Mouse (Mus musculus) midbrain, embryonic 11.5 days (tissue): Measurements from ENCODE around the gene Gtpbp8. TPM values are rescaled to one million over a fixed set of nuclear protein-coding genes. Genes with fewer than 3 reads are reported as not detected.

ENCODE experiments used
- ATAC-seq: fragments of 200-750 bp; cut with Nextera tagmentation; 2 replicates; pipeline ENCODE4 v1.8.0; 2017; ENCODE audit warnings: moderate TSS enrichment, moderate library complexity; ENCODE audit not compliant: low FRiP score
- DNase-seq: peaks from one replicate; pipeline ENCODE4 v3.0.0; 2015; ENCODE audit warnings: low spot score; ENCODE audit errors: missing footprints
- H3K27ac ChIP-seq: fragments of 300-500 bp; sonication (generic); 2 replicates; pipeline ENCODE4 v1.5.1; 2014; ENCODE audit warnings: low read depth, low read length
- H3K27me3 ChIP-seq: fragments of 300-500 bp; sonication (generic); 2 replicates; pipeline ENCODE4 v1.6.1; 2014; ENCODE audit warnings: mild to moderate bottlenecking, low read length, moderate library complexity, mixed read lengths; ENCODE audit not compliant: control insufficient read depth, insufficient read depth
- H3K36me3 ChIP-seq: fragments of 300-500 bp; sonication (generic); 2 replicates; pipeline ENCODE4 v1.6.1; 2014; ENCODE audit warnings: mild to moderate bottlenecking, low read length, moderate library complexity, mixed read lengths; ENCODE audit not compliant: control insufficient read depth, insufficient read depth
- H3K4me1 ChIP-seq: fragments of 300-500 bp; sonication (generic); 2 replicates; pipeline ENCODE4 v1.6.1; 2014; ENCODE audit warnings: low read length; ENCODE audit not compliant: control insufficient read depth, insufficient read depth
- H3K4me2 ChIP-seq: fragments of 300-500 bp; sonication (generic); 2 replicates; pipeline ENCODE4 v1.6.1; 2014; ENCODE audit warnings: mild to moderate bottlenecking, moderate library complexity
- H3K4me3 ChIP-seq: fragments of 300-500 bp; sonication (generic); 2 replicates; pipeline ENCODE4 v1.5.1; 2014; ENCODE audit warnings: low read depth, low read length
- H3K9ac ChIP-seq: fragments of 300-500 bp; sonication (generic); 2 replicates; pipeline ENCODE4 v1.6.1; 2014; ENCODE audit warnings: low read length
- H3K9me3 ChIP-seq: fragments of 300-500 bp; sonication (generic); 2 replicates; pipeline ENCODE4 v1.6.1; 2016; ENCODE audit warnings: low read length; ENCODE audit not compliant: control insufficient read depth
- WGBS: fragments of 180-500 bp; shearing (Covaris S2); extraction: QIAGEN DNeasy Blood & Tissue Kit; methylation state at CpG from one replicate; pipeline ENCODE4 v1.1.7; 2014; 5-methylcytosine and 5-hydroxymethylcytosine counted together
- polyA plus RNA-seq: library from polyadenylated mRNA; unstranded; fragments of >200 nt; fragmentation: Nextera tagmentation; extraction: Ambion mirVana; gene quantifications from 2 replicates; pipeline ENCODE4 v1.2.1, GENCODE M21; 2014

The Gtpbp8 gene
- polyA plus RNA-seq, 1 experiment from 2014 or later = 37.8 TPM

DNA sequence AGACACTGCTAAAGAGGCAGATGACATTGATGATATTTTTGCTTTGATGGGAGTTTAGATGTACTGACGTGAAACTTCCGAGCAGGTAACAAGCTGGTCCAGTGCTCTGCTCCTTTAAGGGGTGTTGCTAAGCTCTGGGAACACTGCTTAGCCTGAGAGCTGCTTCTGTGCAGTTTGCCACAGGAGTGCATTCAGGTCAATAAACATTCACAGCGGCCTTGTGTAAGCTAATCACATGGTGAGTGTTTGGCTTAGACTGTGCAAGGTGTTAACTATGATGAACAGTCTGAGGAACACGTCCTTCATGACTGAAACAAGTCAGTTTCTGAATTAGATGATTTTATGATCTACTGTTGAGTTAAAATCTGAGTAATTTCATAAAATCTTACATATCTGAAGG lies 10.0 kb downstream of the Gtpbp8 start:
- Histone ChIP-seq H3K4me1 (no peaks in the 10 kb centered on the region), H3K36me3 (peaks cover 25% of the 10 kb centered on the region), H3K4me2 (no peak overlapping the region), H3K9ac (no peak overlapping the region), H3K9me3 (no peaks in the 10 kb centered on the region), H3K27ac (no peak overlapping the region), H3K27me3 (no peaks in the 10 kb centered on the region), H3K4me3 (no peak overlapping the region)
- WGBS = 87% methylated on average over 4 of the region's 4 CpGs
- ATAC-seq = no peak
- DNase-seq = no peak

DNA sequence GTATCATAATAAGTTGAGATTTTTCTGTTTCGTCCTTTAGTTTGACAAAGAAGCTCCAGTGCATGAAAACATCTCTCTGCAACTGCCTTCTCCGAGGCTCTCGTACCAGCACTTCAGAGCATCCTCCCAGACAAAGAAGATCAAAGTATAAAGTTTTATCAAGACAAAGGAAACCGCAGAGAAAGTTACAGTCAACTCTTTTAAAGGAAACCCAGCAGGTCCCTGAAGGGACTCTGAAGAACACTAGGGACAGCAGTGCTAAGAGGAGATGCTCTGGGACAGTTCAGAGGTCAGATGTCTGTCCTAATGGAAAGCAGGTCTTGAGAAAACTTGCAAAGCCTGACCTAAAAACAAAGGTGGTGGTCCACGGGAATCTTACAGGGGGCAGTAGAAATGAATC lies 10.5 kb downstream of the Gtpbp8 start:
- no peak overlapping the region for H3K4me3 ChIP-seq
- no peak overlapping the region for H3K9ac ChIP-seq
- H3K27ac ChIP-seq = no peak overlapping the region
- H3K27me3 ChIP-seq = no peaks in the 10 kb centered on the region
- ATAC-seq (no peak), DNase-seq (no peak)
- H3K4me2 ChIP-seq = no peak overlapping the region
- 90% methylated on average over 5 of the region's 5 CpGs for WGBS
- peaks cover 25% of the 10 kb centered on the region for H3K36me3 ChIP-seq
- no peaks in the 10 kb centered on the region for H3K9me3 ChIP-seq
- H3K4me1 ChIP-seq = no peaks in the 10 kb centered on the region

DNA sequence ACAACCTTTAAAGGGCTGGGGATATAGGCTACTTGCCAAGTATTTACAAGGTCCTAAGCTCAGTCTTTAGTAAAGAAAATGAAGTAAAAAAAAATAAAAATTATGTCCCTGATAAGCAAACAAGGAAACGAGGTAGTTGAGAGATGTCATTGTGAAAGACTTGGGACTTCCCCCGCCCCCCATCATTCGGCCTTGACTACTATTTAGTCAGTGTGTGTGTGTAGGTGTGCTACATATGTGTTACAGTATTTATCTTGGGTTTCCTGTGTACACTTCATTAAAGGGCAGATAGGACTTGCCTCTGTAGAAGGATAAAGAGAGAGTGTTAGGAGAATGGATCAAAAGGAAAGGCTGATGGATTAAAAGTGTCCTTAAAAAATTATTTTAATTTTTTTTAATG lies 12.1 kb downstream of the Gtpbp8 start:
- no peaks in the 10 kb centered on the region for H3K27me3 ChIP-seq
- H3K9me3 ChIP-seq = no peaks in the 10 kb centered on the region
- ATAC-seq (no peak), DNase-seq (no peak)
- 93% methylated on average over 3 of the region's 3 CpGs for WGBS
- H3K4me2 ChIP-seq = no peak overlapping the region
- H3K27ac ChIP-seq = no peak overlapping the region
- no peak overlapping the region for H3K9ac ChIP-seq
- no peaks in the 10 kb centered on the region for H3K4me1 ChIP-seq
- peaks cover 28% of the 10 kb centered on the region for H3K36me3 ChIP-seq
- H3K4me3 ChIP-seq = no peak overlapping the region

DNA sequence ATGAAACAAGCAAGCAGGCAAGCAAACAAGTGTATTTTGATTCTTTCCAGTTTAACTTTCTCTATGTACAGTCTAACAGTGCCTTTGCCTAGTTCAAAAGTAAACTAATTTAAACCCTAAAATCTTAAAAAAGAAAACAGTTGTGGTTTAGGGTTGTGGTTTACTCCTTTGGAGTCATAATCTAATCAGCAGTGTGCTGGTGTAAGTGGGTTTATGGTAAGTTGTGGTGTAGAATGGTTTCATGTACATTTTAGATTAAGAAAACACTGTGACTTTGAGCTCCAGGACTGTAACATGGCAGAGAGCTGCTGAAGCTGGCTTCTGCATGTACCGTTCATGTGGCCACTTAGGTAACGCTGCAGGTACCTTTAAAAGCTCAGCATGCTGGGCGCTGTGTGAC lies 18.6 kb downstream of the Gtpbp8 start:
- no peak overlapping the region for H3K27ac ChIP-seq
- no peaks in the 10 kb centered on the region for H3K27me3 ChIP-seq
- ATAC-seq (no peak), DNase-seq (no peak)
- WGBS = 95% methylated on average over 3 of the region's 3 CpGs
- no peak overlapping the region for H3K9ac ChIP-seq
- no peak overlapping the region for H3K4me2 ChIP-seq
- H3K4me1 ChIP-seq = peaks cover 5% of the 10 kb centered on the region; the same call in 1 of the 2 replicates
- no peaks in the 10 kb centered on the region for H3K9me3 ChIP-seq
- peaks cover 7% of the 10 kb centered on the region; the same call in 1 of the 2 replicates for H3K36me3 ChIP-seq
- H3K4me3 ChIP-seq = no peak overlapping the region

DNA sequence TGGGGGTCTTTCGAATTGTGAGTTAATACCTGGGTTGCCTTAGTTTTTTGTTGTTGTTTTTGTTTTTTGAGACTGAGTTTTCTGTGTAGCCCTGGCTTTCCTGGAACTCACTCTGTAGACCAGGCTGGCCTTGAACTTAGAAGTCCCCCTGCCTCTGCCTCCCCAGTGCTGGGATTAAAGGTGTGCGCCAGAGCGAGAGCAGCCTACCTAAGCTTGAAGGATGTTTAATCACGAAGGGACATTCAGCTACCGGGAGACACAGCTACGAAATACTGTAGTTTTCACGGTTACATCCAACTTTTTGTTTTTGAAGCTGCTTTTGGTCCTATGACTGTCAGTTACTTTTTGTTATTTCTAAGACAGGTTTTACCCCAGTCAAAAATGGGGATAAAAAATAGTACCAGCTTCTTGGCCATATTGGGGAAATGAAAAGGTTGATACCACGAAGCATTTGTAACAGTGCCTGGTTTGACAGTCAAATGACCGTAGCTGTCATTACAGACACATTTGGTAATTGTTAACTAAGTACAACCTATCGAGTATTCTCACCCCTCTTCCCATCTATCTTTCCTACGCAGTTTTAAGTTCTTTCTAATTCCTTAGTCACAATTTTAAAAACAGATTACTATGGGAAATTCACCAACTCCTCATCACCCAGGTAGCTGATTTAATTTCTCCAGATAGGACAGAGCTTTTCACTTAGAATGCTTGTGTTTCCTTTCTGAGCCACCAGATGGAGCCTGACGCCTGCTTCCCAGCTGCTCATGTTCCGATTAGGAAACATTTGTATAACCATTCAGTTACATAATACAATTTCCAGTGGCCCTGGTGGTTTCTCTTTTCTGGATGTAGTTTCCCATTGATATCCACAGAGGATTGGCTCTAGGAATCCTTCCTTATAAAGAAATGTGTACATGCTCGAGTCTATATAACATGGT lies 20.6 kb downstream of the Gtpbp8 start:
- no peak for ATAC-seq
- Histone ChIP-seq H3K36me3 (peaks cover 3% of the 10 kb centered on the region; the same call in 1 of the 2 replicates), H3K4me3 (peak overlapping the region; percentile 67), H3K9me3 (no peaks in the 10 kb centered on the region), H3K27me3 (no peaks in the 10 kb centered on the region), H3K27ac (no peak overlapping the region), H3K4me2 (peak overlapping the region; percentile 64), H3K4me1 (peaks cover 5% of the 10 kb centered on the region; the same call in 1 of the 2 replicates), H3K9ac (peak overlapping the region; percentile 71; the same call in 1 of the 2 replicates)
- DNase-seq = peak; percentile 98
- WGBS = 50% methylated on average over 14 of the region's 14 CpGs

DNA sequence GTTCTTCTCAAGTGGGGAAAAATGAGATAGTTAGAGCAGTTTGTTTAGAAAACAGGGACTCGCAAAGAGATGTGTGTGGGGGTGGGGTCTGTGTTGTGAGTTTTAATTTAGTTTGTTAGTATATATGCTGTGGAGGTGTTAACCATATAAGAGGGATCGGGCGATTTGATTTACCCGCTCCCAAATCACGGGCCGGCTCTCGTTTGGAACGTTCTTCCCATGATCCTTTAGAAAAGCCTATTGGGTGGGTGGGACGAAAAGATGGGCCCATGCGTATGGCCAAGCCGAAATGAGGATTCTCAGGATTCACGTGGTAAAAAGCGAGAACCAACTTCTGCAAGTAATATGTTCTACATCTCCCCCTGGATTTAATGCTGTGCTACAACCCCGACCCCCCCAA lies 21.3 kb downstream of the Gtpbp8 start:
- no peaks in the 10 kb centered on the region for H3K27me3 ChIP-seq
- WGBS = 2% methylated on average over 14 of the region's 14 CpGs
- DNase-seq (no peak), ATAC-seq (peak; percentile 40)
- no peaks in the 10 kb centered on the region for H3K9me3 ChIP-seq
- peak overlapping the region; percentile 71 for H3K9ac ChIP-seq
- H3K36me3 ChIP-seq = peaks cover 3% of the 10 kb centered on the region
- H3K4me3 ChIP-seq = peak overlapping the region; percentile 67
- H3K27ac ChIP-seq = peak overlapping the region; percentile 70
- H3K4me1 ChIP-seq = peaks cover 5% of the 10 kb centered on the region; the same call in 1 of the 2 replicates
- H3K4me2 ChIP-seq = peak overlapping the region; percentile 64

DNA sequence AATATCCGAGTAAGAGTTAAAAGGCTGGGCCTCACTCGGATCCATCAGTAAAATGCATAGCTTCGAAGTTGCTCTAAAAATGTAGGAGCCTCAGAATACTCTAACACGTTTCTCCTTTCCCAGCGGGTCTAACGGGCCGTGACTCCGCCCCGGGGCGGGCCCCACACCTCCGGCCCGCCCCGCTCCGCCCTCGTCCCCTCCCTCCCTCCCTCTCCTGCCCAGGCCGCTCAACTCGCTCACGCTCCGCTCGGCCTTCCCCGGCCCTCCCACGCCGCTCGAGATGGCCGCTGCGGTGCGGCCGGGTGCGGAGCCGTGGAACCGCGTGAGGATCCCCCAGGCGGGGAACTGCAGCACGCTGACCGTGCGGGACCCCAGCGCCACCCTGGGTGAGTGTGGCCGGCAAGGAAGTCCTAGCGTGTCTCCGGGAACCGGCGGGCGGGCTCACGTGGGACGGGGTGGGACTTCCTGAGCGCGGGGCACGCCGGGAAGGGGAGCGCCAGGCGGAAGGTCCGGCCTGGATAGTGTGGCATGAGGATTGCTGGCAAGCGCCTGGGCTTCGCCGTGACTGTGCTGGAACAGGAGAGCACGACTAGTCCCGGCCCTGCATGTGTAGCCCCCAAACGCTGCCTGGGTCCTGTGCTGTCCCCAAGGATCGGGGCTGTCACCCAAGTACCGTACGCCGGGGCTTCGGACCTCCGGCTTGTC lies 21.9 kb downstream of the Gtpbp8 start, which contains the start of gene Nepro:
Gene Nepro, plus strand, starts transcription at position 219 of the 705 bp plus-strand sequence.
- H3K9me3 ChIP-seq = no peaks in the 10 kb centered on the region
- H3K27me3 ChIP-seq = no peaks in the 10 kb centered on the region
- peak within 1 kb of the TSS; percentile 64 for H3K4me2 ChIP-seq
- H3K27ac ChIP-seq = peak within 1 kb of the TSS; percentile 70
- peak within 1 kb of the TSS; percentile 67 for H3K4me3 ChIP-seq
- DNase-seq (peak; percentile 99), ATAC-seq (peak; percentile 98)
- peaks cover 5% of the 10 kb centered on the region; the same call in 1 of the 2 replicates for H3K4me1 ChIP-seq
- H3K36me3 ChIP-seq = no peaks in the 10 kb centered on the region; the same call in 1 of the 2 replicates
- WGBS = under 1% methylated on average over 64 of the region's 64 CpGs
- H3K9ac ChIP-seq = peak within 1 kb of the TSS; percentile 71

DNA sequence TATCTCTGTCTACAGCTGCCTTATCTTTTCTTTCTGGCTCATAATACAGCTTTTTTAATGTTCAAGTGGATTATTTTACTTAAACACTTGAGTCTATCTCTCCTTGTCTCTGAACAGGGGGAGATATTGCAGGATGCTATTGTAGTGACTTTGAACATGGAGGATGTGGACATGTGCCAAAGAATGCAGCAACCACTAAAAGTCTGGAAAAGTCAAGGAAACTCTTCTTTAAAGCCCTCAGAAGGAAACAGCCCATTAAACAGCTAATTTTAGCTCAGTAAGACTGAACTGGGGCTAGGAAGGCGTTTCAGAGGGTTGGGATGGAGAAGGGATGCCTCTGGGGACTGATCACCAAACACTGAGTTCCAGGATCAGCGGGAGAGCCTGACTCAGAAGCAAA lies 23.5 kb downstream of the Gtpbp8 start:
- no peak for DNase-seq
- H3K4me3 ChIP-seq = no peak overlapping the region
- H3K4me1 ChIP-seq = peaks cover 5% of the 10 kb centered on the region; the same call in 1 of the 2 replicates
- no peaks in the 10 kb centered on the region for H3K9me3 ChIP-seq
- no peak for ATAC-seq
- H3K27ac ChIP-seq = no peak overlapping the region
- 79% methylated on average over 2 of the region's 2 CpGs for WGBS
- no peak overlapping the region for H3K4me2 ChIP-seq
- no peak overlapping the region for H3K9ac ChIP-seq
- no peaks in the 10 kb centered on the region; the same call in 1 of the 2 replicates for H3K36me3 ChIP-seq
- no peaks in the 10 kb centered on the region for H3K27me3 ChIP-seq
